Mouse (Mus musculus): Measurements from ENCODE around the gene Ubtf. TPM values are rescaled to one million over a fixed set of nuclear protein-coding genes. Genes with fewer than 3 reads are reported as not detected.

Ubtf gene
- total RNA-seq, 2 experiments from 2014 or later: 57.2 to 60.4 TPM

DNA sequence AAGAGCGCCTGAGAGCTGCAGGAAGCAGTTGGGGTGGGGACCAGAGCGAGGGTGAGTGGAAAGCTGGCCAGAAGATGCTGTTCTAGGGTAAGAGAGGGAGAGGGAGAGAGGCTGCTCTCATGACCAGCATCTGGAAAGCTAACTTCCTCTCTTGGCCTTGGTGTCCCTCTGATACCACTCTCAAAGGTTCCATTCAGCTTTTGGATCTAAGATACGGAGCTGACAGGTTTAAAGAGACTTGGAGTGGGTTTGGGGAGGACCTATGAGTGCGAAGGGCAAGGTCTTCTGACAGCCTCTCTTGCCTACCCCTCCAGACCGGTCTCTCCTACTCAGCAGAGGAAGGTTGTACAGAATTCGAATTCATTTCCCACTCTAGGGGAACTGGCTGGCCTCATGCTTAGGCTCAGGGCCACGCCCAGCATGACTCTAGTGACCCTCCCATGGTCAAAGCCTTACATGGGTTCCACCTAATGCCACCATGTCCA is 28.6 kb upstream of the Ubtf start:
- intact Hi-C loops (cut with DNase I): no loop called here
- DNase-seq: no peak

DNA sequence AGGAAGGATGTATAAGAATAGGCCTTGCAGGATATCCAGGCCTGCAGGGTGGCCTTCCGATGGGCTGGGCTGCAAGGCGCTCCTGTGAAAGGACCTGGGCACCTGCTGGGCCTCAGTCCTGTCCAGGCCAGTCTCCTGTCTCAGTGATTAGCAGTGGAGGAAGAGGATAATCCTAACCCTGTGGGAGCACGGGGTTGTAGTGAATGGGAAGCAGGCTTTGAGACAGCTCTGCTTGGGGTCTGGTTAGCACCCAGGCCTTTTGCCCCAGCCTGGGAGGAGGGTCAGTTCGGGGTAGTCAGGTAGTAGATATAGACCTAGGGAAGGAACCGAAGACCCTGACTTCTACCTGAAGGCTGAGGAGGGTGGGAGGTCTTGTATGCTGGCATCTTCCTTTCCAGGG is 28.1 kb upstream of the Ubtf start:
- no peak for DNase-seq
- intact Hi-C loops (cut with DNase I): no loop called here

DNA sequence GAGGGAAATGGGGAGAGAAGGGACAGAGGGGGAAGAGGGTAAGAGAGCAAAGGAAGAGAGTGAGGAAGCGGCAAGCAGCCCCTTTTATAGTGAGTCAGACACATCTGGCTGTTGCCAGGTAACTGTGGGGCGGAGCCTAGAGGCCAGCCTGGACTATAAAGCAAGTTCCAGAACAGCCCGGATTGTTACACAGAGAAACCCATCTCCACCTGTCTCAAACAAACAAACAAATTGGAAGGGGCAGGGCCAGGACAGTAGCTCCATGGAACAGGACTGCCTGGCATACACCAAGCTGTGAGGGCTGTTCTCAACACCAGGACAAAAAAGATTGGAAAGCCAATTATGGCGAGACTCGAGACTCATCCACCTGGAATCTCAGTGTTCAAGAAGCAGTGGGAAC is 27.4 kb upstream of the Ubtf start:
- intact Hi-C loops (cut with DNase I): no loop called here

DNA sequence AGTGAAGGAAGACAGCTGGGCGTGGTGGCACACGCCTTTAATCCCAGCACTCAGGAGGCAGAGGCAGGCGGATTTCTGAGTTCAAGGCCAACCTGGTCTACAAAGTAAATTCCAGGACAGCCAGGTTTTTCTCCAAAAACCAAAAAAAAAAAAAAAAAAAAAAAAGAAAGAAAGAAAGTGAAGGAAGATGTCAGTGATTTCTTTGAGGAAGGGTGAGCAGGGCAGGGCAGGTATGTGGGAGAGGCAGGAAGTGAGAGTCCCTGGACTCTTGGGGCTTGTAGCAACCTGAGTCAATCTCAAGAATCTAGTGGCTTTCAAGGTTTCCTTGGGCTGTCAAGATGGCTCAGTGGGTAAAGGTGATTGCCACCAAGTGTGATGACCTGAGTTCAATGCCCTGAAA is 24.9 kb upstream of the Ubtf start:
- intact Hi-C loops (cut with DNase I): no loop called here
- no peak for DNase-seq

More for the DNA sequence above, 27.4 kb upstream of the Ubtf start:
- no peak for DNase-seq

DNA sequence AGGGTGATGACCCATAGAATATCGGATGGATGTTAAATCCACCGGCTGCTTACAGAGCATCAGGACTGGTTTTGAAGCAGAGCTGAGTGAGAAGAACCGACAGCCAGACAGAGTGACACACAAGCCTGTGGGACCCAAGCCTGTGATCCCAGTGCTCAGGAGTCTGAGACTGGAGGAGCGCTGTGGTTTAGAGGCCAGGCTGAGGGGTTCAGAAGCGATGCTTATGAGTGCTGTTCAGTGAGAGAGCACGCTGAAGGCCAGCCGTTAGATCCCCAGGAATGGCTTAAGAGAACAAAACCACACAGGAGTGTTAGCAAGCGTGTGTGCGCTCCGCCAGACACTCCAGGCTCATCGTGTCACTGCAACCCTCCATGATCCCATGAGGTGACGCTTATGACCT is 23.2 kb upstream of the Ubtf start:
- intact Hi-C loops (cut with DNase I): no loop called here
- no peak for DNase-seq

DNA sequence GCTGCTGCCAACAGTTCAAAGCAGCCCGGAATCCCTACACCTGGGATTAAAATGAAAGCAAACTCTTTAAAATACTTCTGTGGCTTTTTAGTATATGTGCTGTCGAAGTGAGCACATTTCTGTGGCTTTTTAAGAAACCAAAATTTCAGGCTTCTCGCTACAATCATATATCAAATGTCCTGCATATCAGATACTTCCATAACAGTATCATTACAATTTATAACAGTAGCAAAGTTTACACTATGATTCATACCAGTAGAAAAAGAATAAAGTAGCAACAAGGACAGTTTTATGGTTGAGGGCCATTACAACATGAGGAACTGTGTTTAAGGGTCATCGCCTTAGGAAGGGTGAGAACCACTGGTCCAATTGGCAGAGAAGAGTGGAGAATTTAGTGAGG is 21.6 kb upstream of the Ubtf start:
- no peak for DNase-seq
- intact Hi-C loops (cut with DNase I): no loop called here

DNA sequence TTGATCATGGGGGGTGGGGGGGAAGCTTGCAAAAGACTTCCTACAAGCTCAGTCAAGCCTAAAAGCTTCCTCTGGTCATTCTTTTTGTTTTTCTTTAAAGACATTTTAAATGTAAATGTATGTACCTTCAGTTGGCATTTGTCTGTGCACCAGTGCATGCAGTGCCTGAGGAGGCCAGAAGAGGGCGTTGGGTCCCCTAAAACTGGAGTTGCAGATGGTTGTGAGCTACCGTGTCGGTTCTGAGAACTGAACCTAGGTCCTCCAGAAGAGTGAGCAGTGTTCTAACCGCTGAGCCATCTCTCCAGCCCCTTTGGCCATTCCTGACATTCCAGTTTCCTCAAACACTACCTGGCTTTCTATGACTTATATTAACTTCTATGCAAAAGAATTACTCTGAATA is 20.1 kb upstream of the Ubtf start:
- DNase-seq: no peak
- intact Hi-C loops (cut with DNase I): no loop called here

DNA sequence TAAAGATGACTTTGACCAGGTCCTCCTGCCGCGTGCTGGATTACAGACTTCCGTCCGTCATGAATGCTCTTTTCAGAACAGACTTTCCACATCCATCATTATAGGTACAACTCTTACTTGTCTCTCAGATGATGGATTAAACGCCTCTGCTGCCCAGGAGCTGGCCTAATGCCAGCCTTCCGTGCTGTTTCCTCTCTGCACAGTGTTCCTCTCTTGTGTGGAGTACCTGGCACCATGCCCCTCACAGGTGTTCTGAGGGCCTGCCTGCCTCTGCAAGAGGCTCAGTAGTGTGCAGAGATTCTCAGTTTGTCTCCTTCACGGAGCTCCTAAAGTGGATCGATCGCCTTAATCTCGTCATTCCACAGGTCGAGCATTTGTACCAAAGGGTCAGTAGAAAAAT is 19.7 kb upstream of the Ubtf start:
- intact Hi-C loops (cut with DNase I): no loop called here
- no peak for DNase-seq

DNA sequence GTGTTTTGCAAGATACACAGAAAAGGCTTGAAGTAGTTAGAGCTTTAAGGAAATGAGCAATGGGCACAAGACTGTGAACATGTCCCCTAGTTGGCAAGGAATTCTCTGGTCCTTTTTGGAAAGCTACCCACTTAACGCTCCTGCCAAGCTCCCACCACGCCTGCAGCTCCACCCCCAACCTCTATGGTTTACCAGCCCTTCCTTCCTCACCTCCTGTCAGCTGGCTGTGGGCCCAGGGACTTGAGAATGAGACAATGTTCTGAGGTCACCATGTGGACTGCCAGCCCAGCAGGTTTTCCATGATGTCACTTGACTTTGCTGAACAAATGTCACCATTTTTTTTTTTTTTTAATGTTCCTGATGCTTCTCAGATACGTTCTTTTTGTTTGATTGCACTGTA is 19.0 kb upstream of the Ubtf start:
- intact Hi-C loops (cut with DNase I): no loop called here
- peak; percentile 81 to 84 for DNase-seq

DNA sequence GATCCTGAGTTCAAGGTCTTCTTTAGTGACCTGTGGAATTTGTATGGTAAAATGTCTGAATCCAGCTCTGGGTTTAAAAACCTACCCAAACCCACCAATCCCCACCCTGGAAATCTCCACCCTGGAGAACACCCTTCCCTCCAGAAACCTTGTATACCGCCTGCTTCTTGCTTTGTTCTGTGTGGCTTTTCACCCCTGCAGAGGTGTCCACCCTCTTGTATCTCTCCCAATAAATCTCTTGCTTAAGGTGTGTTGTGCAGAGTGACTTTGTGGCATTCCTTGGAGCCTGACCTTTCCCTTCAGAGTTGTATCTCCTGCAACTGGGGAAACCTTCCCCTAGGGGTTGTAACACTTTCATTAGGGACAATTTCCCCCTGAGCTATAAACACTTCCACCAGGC is 18.4 kb upstream of the Ubtf start:
- intact Hi-C loops (cut with DNase I): no loop called here
- no peak for DNase-seq

DNA sequence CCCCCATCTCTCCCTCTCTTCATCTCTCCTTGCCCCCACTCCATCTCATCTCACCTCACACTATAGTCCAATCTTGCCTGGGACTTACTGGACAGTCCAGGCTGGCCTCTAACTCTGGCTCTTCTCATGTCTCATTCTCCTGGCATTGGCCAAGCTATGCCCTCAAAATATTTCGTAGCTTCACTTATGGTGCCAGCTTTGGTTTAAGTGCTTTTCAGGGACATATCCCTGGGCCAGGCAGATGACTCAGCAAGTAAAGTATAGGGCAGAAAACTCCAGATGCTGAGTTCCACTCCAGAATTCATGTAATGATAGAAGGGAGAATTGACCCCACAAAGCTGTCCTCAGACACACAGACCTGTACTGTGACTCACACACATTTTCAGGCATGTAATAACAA is 16.6 kb upstream of the Ubtf start:
- intact Hi-C loops (cut with DNase I): no loop called here
- no peak for DNase-seq

DNA sequence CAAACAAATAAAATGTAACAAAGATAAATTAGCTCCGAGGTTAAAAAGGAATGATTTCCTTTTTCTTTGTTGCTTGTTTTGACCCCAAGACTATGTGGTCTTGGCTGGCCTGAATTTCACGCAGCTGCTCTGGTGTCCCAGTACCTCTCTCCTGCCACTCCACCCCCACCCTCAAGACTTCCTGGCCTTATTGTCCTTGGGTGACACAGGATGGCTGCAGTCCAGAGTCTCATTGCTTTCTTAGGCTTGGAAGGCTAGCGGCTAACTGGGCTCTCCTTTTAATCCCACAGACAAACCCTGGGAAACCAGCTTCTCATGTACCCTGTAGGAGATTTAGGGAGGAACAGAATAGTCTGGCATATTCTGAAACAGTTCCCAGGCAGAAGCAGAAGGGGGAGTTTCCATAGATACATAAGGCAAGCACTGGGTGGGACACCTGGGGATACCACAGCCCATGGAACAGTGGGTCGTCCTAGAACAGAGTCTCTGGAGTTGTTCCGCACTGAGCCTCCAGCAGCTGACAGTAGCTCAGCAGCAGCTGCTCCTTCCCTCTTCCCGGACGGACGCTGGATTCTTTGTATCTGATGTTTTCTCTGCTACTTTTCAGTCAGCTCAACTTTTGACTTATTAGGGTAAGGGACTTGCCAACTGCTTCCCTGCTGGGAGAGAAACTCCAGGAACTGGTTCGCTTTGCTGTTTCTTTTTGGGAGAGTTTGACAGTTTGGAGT is 15.6 kb upstream of the Ubtf start:
- peak; percentile 40 to 48 for DNase-seq
- intact Hi-C loops (cut with DNase I): loop anchor here (2.0 kb wide), 1 partner anchor 14 kb away; no protein-coding TSS in a partner anchor

DNA sequence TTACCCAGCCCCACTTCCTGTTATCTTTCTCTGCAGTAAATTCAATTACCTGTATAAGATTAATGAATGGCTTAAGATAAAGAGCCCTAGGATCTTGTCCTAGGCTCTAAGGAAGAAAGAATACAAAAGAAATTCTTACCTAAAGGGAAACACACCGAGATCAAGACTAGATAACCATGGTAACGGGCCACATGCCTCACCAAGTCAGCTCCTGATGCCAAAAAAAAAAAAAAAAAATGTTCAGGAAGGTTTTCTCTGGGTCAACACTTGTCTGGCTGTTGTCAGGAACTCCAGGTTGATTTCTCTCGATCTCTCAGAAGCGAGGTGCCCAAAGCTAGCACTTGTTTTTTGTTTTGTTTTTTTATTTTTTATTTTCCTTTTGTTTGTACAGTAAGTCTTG is 14.5 kb upstream of the Ubtf start:
- intact Hi-C loops (cut with DNase I): loop anchor here (2.0 kb wide), 1 partner anchor 13 kb away; no protein-coding TSS in a partner anchor

DNA sequence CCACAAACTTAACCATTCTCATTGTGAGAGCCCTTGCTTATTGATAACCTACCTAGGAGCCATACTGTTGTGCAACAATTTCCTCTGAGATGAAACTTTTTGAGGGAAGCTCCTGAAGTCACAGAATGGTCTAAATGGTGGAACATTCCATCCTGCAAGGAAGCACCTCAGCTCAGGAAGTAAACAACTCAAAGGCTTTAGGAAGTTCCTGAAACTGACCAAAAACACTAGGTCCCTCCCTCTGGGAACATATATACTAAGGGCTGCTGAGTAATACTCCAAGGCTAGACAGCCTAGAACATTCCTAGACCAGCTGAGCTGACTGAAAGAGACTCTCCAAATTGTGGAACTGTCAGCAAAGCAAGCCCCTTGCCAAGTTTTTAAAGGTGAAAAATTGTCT is 13.5 kb upstream of the Ubtf start:
- no peak for DNase-seq
- intact Hi-C loops (cut with DNase I): no loop called here

More for the DNA sequence above, 14.5 kb upstream of the Ubtf start:
- DNase-seq: no peak

DNA sequence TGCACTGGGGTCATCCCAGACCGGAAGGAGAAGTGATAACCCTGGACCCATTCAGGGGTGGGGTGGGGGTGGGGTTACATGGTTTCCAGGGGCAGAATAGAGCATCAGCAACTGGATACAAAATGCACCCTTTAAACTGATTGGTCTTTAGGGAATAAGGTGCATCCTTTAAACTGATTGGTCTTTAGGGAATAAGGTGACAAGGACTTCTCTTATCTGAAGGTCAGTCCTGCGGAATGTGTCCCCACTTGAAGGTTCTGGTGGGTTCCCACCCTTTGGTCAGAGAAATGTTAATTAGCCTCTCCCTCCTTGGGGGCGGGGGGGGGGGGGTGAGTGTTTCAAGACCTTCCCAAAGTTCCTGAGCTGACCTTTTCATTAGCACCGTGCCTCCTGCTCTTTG is 12.3 kb upstream of the Ubtf start:
- no peak for DNase-seq
- intact Hi-C loops (cut with DNase I): no loop called here

DNA sequence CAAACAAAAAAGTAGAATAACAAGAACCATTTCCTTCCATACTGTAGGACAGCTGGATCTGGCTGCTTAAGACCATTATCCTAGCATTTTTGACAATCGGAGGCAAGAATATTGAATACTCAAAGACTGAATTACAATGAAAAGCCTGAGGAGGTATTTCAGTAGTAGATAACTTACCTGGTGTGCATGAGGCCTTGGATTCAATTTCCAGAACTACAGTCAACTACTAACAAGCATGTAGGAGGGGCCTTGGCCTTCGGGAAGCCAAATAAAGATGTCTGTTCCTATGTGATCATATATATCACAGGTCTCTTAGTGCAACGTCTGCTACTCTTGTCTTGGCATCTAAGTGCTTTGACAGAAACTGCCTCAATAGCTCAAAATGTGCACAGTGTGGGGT is 10.5 kb upstream of the Ubtf start:
- intact Hi-C loops (cut with DNase I): no loop called here

DNA sequence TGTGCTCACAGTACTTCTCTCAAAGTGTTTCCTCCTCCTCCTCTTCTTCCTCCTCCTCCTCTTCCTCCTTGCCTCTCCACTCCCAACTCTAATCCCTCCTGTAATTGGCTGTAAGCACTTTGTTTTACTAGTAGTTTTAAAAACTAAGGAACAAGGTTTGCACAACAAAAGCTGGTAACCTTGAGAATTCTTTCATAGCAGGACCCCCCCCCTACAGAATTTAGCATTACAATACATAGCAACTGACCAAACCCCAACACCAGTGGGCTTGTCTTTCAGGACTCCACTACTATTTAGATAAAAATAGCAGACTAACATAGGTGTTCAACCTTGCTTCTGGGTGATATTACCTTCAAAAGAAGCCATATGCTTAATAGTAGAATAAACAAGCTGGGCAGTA is 10.0 kb upstream of the Ubtf start:
- intact Hi-C loops (cut with DNase I): no loop called here
- DNase-seq: no peak

More for the DNA sequence above, 10.5 kb upstream of the Ubtf start:
- DNase-seq: no peak

DNA sequence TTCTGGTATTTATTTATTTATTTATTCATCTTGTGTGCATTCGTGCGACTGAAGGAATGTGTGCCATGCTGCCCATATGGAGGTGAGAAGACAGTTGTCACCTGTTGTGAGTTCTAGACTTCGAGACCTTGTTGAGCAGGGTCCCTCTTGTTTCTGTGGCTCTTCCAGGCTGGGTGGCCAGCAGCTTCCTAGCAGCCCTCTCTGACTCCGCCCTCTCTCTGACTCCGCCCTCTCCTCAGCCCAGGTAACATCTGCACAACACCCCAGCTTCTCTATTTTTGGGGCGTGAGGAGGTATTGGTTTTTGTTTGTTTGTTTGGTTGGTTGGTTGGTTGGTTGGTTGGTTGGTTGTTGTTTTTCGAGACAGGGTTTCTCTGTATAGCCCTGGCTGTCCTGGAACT is 8.3 kb upstream of the Ubtf start:
- DNase-seq: no peak
- intact Hi-C loops (cut with DNase I): no loop called here

DNA sequence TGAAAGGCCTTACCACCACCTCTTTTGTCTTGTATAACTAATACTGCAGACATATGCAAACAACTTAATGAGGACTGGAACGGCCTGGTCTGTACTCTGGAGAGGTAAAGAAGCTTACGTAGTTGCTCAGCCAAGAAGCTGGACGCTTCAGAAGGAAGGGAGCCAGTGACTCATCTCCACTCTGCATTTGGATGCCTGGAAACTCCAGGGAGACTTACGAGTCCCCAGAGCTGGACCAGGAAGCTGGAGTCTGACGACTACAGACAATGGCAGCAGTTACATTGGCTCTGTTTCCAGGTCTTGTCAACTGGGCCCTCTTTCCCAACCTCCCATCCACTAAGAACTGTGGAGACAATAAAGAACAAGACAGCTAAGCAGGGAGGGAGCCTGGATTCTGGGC is 7.7 kb upstream of the Ubtf start:
- no peak for DNase-seq

DNA sequence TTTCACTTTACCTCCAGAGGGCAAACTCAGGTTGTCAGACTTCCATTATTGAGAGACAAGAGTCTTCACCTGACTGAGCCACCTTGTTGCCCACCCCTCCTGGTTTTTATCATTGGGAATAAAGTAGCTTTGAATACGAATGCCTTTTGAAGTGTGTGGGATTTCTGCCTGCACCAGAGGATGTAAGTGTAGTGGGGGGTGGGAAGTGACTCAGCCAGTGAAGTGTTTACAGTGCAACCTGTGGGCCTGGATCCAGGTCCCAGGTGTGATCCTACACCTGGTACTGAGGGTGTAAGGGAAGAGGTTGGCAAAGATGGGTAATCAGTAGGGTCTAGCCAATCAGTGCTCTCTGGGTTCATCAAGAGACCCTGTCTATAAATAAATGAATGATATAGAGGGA is 4.0 kb upstream of the Ubtf start:
- intact Hi-C loops (cut with DNase I): no loop called here

More for the DNA sequence above, 7.7 kb upstream of the Ubtf start:
- intact Hi-C loops (cut with DNase I): no loop called here

DNA sequence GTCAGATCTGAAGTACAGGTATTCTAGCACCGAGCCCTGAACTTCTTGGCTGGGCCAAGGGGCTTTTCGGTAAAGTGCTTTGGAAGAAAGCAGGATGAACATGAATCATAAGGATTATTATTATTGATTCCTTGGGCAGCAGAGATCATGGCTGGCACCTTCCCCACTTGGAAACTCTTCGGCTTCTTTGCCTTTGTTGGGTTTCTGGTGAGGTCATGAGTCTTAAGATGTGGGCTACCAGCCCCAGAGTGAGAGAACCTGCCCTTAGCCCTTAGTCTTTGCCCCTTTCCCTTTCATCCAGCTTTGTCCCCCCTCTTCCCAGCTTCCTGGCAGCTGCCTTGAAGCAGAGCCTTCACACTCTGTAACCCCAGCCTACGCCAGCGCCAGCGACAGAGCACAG is 2.4 kb upstream of the Ubtf start:
- no peak for DNase-seq
- intact Hi-C loops (cut with DNase I): loop anchor here (2.0 kb wide), 1 partner anchor 13 kb away; no protein-coding TSS in a partner anchor

More for the DNA sequence above, 4.0 kb upstream of the Ubtf start:
- DNase-seq: no peak

DNA sequence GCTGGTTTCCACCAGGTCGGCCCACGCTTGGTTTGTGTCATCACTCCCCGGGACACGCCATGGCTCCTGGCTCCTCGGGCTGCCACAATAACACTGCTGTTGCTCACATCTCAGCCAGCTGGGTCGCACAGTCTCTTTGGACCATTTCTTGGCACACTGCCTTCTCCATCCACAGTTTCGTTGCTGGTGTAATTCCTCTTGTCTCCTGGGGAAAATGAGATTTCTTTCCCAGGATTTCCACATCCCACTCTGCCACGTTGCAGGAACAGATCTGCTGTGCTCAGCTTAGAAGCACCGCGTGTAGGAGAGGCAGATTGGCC is 1.1 kb upstream of the Ubtf start:
- intact Hi-C loops (cut with DNase I): loop anchor here (1.0 to 2.0 kb wide), 2 partner anchors 14 to 86 kb away; no protein-coding TSS in a partner anchor
- DNase-seq: peak; percentile 73 to 77

All from heart, postnatal 36 days (tissue).